Mouse (Mus musculus): Measurements from ENCODE around the gene Cryl1.

Cryl1 gene

DNA sequence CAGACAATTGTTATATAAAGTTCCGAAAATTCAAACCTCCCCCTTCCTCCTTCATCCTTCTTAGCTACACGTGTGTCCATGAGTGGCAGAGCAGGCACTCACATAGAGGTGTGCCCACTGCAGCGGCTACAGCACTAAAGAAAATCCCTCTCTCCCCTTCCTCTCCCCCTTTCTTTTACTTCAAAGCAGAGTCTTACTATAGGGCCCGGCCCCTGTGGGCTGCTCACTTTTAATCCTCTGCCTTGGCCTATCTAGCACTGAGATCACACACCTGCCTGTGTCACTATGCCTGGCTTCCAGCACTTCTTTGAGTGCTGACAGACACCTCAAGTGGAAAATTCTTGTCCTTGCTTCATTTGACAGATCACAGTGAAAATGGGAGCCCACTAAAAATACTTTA is 163.6 kb downstream of the Cryl1 start:
- DNase-seq (ENCODE audit: low read depth, low spot score) = no peak

DNA sequence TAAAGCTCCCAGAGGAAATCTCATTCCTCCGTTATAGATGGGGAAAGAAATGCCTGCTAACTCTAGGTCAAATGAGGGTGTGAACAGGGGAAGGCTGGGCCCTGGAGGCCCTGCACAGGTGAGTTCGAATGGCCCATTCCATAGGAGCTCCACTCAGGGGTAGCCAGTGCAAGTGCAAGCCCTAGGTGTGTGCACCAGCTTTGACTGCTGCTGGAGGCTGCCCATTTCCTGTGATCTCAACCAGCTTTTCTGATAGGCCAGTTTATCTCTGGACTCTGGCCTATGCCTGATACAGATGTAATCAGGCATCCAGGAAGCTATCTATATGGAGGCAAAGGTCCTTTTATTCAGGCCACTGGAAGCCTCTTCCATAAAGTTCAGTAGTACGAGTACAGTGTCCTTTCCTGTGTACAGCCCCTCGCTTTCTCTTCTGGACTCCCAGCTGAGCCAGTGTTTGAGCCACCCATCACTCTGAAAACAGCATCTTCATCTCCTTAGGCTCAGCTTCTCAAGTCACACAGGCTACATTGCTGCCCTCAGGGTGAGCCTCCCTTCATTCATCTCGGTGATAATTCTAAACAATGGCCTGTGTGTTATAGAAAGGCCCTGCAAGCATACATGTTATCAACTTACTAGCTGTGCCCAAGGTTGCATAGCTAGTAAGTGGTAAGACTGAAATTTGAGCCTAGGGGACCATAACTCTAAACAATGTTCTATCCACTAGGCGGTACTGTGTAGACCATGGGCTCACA is 167.9 kb downstream of the Cryl1 start:
- DNase-seq (ENCODE audit: low read depth, low spot score) = no peak
